Mouse (Mus musculus): Measurements from ENCODE around the gene Tfb2m.

The Tfb2m gene

GRCm38 (mm10) chr1:179545768-179546550 is at the start of gene Tfb2m, which contains the start of gene Cnst:
TSS of gene Tfb2m (minus strand) at chr1:179546267.
TSS of gene Cnst (plus strand) at chr1:179546370.
- DNase-seq (ENCODE audit: low read depth, low spot score), result peak; percentile 98

- no peak for DNase-seq (ENCODE audit: low read depth, low spot score)
Measured at GRCm38 (mm10) chr1:179592972-179593371, 46.9 kb upstream of the Tfb2m start.

- no peak for DNase-seq (ENCODE audit: low read depth, low spot score)
Measured at GRCm38 (mm10) chr1:179592143-179592542, 46.1 kb upstream of the Tfb2m start.

GRCm38 (mm10) chr1:179591639-179592038 is 45.6 kb upstream of the Tfb2m start:
- DNase-seq (ENCODE audit: low read depth, low spot score), result no peak

- no peak for DNase-seq (ENCODE audit: low read depth, low spot score)
Measured at GRCm38 (mm10) chr1:179588230-179588629, 42.2 kb upstream of the Tfb2m start.

- no peak for DNase-seq (ENCODE audit: low read depth, low spot score)
Measured at GRCm38 (mm10) chr1:179586430-179587095, 40.5 kb upstream of the Tfb2m start.

GRCm38 (mm10) chr1:179585646-179586045 is 39.6 kb upstream of the Tfb2m start:
- DNase-seq (ENCODE audit: low read depth, low spot score), result no peak

- DNase-seq (ENCODE audit: low read depth, low spot score), result no peak
Measured at GRCm38 (mm10) chr1:179584220-179584619, 38.2 kb upstream of the Tfb2m start.

GRCm38 (mm10) chr1:179583090-179583489 is 37.0 kb upstream of the Tfb2m start:
- DNase-seq (ENCODE audit: low read depth, low spot score), result no peak

GRCm38 (mm10) chr1:179582021-179582433 is 36.0 kb upstream of the Tfb2m start:
- DNase-seq (ENCODE audit: low read depth, low spot score), result peak; percentile 9

GRCm38 (mm10) chr1:179581422-179581821 is 35.4 kb upstream of the Tfb2m start:
- DNase-seq (ENCODE audit: low read depth, low spot score), result no peak

GRCm38 (mm10) chr1:179580200-179580599 is 34.1 kb upstream of the Tfb2m start:
- DNase-seq (ENCODE audit: low read depth, low spot score), result no peak

- DNase-seq (ENCODE audit: low read depth, low spot score), result no peak
Measured at GRCm38 (mm10) chr1:179578625-179579024, 32.6 kb upstream of the Tfb2m start.

GRCm38 (mm10) chr1:179573650-179574206 is 27.7 kb upstream of the Tfb2m start:
- no peak for DNase-seq (ENCODE audit: low read depth, low spot score)

- no peak for DNase-seq (ENCODE audit: low read depth, low spot score)
Measured at GRCm38 (mm10) chr1:179571686-179572085, 25.6 kb upstream of the Tfb2m start.

GRCm38 (mm10) chr1:179570482-179570881 is 24.4 kb upstream of the Tfb2m start:
- DNase-seq (ENCODE audit: low read depth, low spot score), result no peak

- no peak for DNase-seq (ENCODE audit: low read depth, low spot score)
Measured at GRCm38 (mm10) chr1:179568690-179569398, 22.8 kb upstream of the Tfb2m start.

GRCm38 (mm10) chr1:179567558-179567957 is 21.5 kb upstream of the Tfb2m start:
- DNase-seq (ENCODE audit: low read depth, low spot score), result no peak

GRCm38 (mm10) chr1:179563926-179564325 is 17.9 kb upstream of the Tfb2m start:
- DNase-seq (ENCODE audit: low read depth, low spot score), result no peak

- no peak for DNase-seq (ENCODE audit: low read depth, low spot score)
Measured at GRCm38 (mm10) chr1:179563211-179563610, 17.1 kb upstream of the Tfb2m start.

GRCm38 (mm10) chr1:179560845-179561430 is 14.9 kb upstream of the Tfb2m start:
- DNase-seq (ENCODE audit: low read depth, low spot score), result no peak

Data from embryo, embryonic 11.5 days (tissue).